Mouse (Mus musculus) intestine, embryonic 14.5 days (tissue): ENCODE data around the gene Hs1bp3. TPM values are rescaled to one million over a fixed set of nuclear protein-coding genes. Genes with fewer than 3 reads are reported as not detected.
A peak's percentile ranks its signal among the peaks of the same experiment; 100 is the strongest.

Source experiments
- ATAC-seq: fragments of 200-750 bp; cut with Nextera tagmentation; replicated peaks from 2 replicates; pipeline ENCODE4 v1.8.0; 2017; ENCODE audit warnings: low read depth, moderate number of reproducible peaks, moderate TSS enrichment, moderate library complexity; ENCODE audit not compliant: low FRiP score, low TSS enrichment
- DNase-seq: peaks from one replicate; pipeline ENCODE4 v3.0.0-alpha.2; 2018; ENCODE audit warnings: low spot score
- H3K27ac ChIP-seq: fragments of 300-500 bp; sonication (generic); 2 replicates; pipeline ENCODE4 v1.5.1; 2014; ENCODE audit warnings: low read depth, mild to moderate bottlenecking, control low read depth
- H3K27me3 ChIP-seq: fragments of 300-500 bp; sonication (generic); replicated peaks from 2 replicates; pipeline ENCODE4 v1.6.1; 2014; ENCODE audit warnings: low read length, control low read depth; ENCODE audit not compliant: control insufficient read depth, insufficient read depth
- H3K36me3 ChIP-seq: fragments of 300-500 bp; sonication (generic); 2 replicates; pipeline ENCODE4 v1.6.1; 2014; ENCODE audit warnings: low read length, control low read depth; ENCODE audit not compliant: control insufficient read depth, insufficient read depth
- H3K4me1 ChIP-seq: fragments of 300-500 bp; sonication (generic); replicated peaks from 2 replicates; pipeline ENCODE4 v1.6.1; 2014; ENCODE audit warnings: low read length, control low read depth, mixed read lengths; ENCODE audit not compliant: control insufficient read depth, insufficient read depth
- H3K4me2 ChIP-seq: fragments of 300-500 bp; sonication (generic); 2 replicates; pipeline ENCODE4 v1.6.1; 2014; ENCODE audit warnings: low read length
- H3K4me3 ChIP-seq: fragments of 300-500 bp; sonication (generic); 2 replicates; pipeline ENCODE4 v1.5.1; 2014; ENCODE audit warnings: low read depth, low read length, control low read depth, mixed read lengths
- H3K9ac ChIP-seq: fragments of 300-500 bp; sonication (generic); 2 replicates; pipeline ENCODE4 v1.6.1; 2014; ENCODE audit warnings: mild to moderate bottlenecking, low read length
- H3K9me3 ChIP-seq: fragments of 300-500 bp; sonication (generic); 2 replicates; pipeline ENCODE4 v1.6.1; 2016; ENCODE audit warnings: low read length, control low read depth; ENCODE audit not compliant: control insufficient read depth
- WGBS: fragments of 180-500 bp; shearing (Covaris S2); extraction: QIAGEN DNeasy Blood & Tissue Kit; methylation state at CpG from one replicate; pipeline ENCODE4 v1.1.7; 2014; 5-methylcytosine and 5-hydroxymethylcytosine counted together
- polyA plus RNA-seq: library from polyadenylated mRNA; unstranded; fragments of >200 nt; fragmentation: Nextera tagmentation; extraction: Ambion mirVana; gene quantifications from 2 replicates; pipeline ENCODE4 v1.2.1, GENCODE M21; 2014

Gene Hs1bp3
- polyA plus RNA-seq, 1 experiment from 2014 or later, result 15.4 TPM

DNA sequence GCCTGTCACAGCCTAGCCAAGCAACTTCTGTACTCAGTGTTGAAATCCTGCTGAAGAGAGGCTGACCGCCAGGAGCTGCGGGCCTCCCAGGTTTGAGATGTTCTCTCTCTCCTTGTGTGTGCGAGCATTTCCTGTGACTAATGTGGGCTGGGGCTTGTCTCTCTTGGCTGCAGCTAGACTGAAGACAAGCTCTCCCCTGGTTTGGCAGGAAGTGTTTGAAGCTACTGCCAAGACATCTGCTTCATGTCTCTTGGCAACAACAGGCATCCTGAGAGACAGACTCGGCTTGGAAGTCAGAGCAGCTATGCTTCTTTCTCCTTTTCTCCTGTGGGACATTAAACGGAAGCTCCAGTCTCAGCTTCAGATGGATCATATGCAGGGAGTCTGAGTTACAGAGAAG, 44.2 kb downstream of the Hs1bp3 start:
- Histone ChIP-seq H3K27me3 (no peaks in the 10 kb centered on the region), H3K9me3 (no peaks in the 10 kb centered on the region), H3K4me3 (no peak overlapping the region), H3K27ac (peak overlapping the region; percentile 81), H3K4me2 (no peak overlapping the region), H3K36me3 (no peaks in the 10 kb centered on the region), H3K9ac (no peak overlapping the region), H3K4me1 (peaks cover 17% of the 10 kb centered on the region)
- ATAC-seq (peak; percentile 88), DNase-seq (peak; percentile 76)
- 20% methylated on average over 5 of the region's 5 CpGs for WGBS

DNA sequence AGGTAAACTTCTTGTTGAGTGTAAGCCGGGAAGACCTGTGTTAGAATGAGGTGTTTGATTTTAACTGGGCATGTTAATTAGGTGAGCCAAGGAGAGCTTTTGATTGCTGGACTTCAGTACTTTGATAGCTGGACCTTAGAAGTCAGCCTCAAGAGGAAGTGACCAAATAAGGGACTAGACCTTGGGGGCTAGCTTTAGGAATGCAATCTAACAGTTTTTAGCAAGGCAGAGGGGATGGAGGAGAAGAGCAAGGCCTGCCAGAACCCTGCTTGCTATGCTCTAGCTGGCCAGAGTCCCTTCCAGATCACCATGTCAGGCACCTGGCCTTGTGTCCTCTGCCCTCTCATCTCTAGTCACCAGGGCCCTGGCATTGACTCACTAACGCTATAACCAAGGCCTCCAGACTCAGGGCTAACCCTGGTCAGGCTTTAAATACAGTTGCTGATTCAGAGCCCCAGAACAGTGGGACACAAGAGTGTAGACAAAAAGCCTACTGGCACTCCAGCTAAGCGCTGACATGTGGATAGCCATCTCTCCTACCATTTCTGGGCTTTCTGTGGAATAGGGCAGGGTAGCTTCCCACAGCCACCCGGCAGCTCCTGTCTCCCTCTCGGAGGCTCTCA, 45.2 kb downstream of the Hs1bp3 start:
- Histone ChIP-seq H3K27me3 (no peaks in the 10 kb centered on the region), H3K9ac (no peak overlapping the region; the same call in 1 of the 2 replicates), H3K4me2 (no peak overlapping the region), H3K4me3 (no peak overlapping the region), H3K36me3 (no peaks in the 10 kb centered on the region), H3K4me1 (peaks cover 17% of the 10 kb centered on the region), H3K27ac (peak overlapping the region; percentile 81), H3K9me3 (no peaks in the 10 kb centered on the region)
- no peak for ATAC-seq
- no peak for DNase-seq
- WGBS, result 80% methylated on average over 5 of the region's 5 CpGs

DNA sequence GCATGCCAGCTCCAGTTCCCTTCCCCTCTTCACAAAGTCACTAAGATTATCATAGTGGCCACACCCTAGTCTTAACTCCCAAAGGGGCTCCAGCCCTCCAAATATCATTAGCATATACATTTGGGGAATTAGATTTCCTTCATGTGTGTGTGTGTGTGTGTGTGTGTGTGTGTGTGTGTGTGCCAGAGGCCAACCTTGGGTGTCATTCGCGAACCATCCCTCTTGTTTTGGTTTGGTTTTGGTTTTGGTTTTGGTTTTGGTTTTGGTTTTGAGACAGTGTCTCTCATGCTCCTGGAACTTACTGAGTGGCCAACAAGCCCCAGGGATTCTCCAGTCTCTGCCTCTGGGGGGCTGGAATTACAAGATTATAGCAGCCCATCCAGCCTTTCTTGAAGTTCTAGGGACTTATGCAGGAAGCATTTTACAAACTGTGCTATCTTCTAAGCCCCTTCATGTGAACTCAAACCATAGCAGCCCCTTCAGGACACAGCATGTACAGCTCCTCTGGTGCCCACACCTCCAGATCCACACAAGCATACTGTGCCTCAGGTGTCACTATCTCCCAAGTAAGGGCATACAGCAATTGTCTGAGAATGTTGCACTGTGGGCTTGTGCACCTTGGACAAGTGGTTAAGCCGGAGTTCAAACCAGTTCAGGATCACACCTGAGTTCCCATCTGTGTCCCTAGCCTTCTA, 46.3 kb downstream of the Hs1bp3 start:
- Histone ChIP-seq H3K27ac (no peak overlapping the region), H3K27me3 (no peaks in the 10 kb centered on the region), H3K4me2 (no peak overlapping the region), H3K4me3 (no peak overlapping the region), H3K4me1 (peaks cover 17% of the 10 kb centered on the region), H3K36me3 (no peaks in the 10 kb centered on the region), H3K9me3 (no peaks in the 10 kb centered on the region), H3K9ac (no peak overlapping the region)
- ATAC-seq, result no peak
- 95% methylated on average over 3 of the region's 3 CpGs for WGBS
- DNase-seq, result no peak

DNA sequence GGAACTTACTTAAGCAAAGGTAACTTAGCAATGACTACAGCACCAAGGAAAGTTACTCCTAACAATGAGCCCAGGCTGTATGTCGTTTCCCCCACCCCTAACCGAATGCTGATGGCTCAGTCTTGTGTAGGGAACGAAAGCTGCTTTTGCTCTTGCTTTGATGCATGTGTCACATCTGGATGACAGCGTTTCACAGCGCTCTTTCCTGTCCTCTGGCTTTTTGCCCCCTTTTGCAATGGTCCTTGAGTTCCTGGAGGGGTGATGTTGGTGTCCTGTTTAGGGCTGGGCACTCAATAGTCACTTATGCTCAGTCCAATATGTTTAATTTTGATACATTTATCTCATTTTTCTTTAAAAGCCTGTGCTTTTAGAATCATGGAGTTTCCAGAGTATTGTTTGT, 48.6 kb downstream of the Hs1bp3 start:
- Histone ChIP-seq H3K9ac (no peak overlapping the region), H3K36me3 (no peaks in the 10 kb centered on the region), H3K4me3 (no peak overlapping the region), H3K27ac (no peak overlapping the region), H3K4me1 (peaks cover 17% of the 10 kb centered on the region), H3K9me3 (no peaks in the 10 kb centered on the region), H3K4me2 (no peak overlapping the region), H3K27me3 (no peaks in the 10 kb centered on the region)
- ATAC-seq (no peak), DNase-seq (no peak)
- WGBS, result 78% methylated on average over 5 of the region's 5 CpGs

DNA sequence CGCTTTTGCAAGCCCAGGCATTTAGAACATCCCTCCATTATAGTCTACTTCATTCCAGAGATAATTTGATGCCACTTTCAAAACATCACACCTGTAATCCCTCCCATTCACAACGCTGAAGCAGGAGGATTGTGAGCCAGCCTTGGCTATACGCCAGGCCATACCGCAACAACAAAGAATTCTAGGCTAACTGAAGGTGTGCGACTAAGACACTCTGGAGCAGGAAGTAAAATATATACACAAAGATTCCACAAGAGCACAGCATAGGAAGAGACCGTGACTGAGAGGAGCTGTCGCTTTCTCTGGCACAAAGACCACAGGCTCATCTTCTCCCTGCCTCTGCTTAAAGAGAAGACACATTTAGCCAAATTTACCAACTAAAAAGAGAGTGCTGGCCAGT, 49.2 kb downstream of the Hs1bp3 start:
- 51% methylated on average over 7 of the region's 7 CpGs for WGBS
- Histone ChIP-seq H3K4me2 (no peak overlapping the region), H3K9ac (no peak overlapping the region), H3K4me3 (no peak overlapping the region), H3K4me1 (peaks cover 13% of the 10 kb centered on the region), H3K27me3 (no peaks in the 10 kb centered on the region), H3K36me3 (no peaks in the 10 kb centered on the region), H3K9me3 (no peaks in the 10 kb centered on the region), H3K27ac (no peak overlapping the region)
- DNase-seq, result no peak
- ATAC-seq, result no peak

DNA sequence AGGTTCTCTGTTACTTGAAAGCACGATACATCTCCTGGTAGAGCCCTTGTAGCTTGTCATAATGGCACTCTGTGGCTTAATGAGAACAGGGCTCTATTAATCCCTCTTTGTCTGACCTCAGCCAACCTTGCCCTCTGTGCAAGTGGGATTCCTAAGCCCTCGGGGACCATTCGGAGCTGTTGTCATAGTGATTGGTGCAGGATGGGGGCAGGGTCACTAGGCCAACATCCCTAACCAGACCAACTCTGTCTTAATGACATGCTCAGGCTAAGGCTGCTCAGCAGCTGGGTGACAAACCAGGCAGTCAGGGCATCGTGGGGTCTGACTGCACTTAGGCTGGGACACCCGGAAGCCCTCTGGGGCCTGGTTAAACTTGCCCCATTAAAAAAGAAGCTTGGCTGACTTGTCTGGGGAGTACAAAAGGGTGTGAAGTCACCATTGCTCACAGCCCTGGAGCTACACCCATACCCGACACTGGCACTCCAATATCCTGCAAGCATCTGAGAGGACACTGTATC, 51.1 kb downstream of the Hs1bp3 start:
- no peaks in the 10 kb centered on the region for H3K27me3 ChIP-seq
- no peak overlapping the region for H3K27ac ChIP-seq
- H3K4me2 ChIP-seq, result no peak overlapping the region
- no peaks in the 10 kb centered on the region for H3K9me3 ChIP-seq
- H3K4me1 ChIP-seq, result no peaks in the 10 kb centered on the region
- DNase-seq (no peak), ATAC-seq (no peak; the same call in 1 of the 2 replicates)
- 51% methylated on average over 6 of the region's 6 CpGs for WGBS
- H3K36me3 ChIP-seq, result no peaks in the 10 kb centered on the region
- no peak overlapping the region for H3K9ac ChIP-seq
- H3K4me3 ChIP-seq, result no peak overlapping the region

DNA sequence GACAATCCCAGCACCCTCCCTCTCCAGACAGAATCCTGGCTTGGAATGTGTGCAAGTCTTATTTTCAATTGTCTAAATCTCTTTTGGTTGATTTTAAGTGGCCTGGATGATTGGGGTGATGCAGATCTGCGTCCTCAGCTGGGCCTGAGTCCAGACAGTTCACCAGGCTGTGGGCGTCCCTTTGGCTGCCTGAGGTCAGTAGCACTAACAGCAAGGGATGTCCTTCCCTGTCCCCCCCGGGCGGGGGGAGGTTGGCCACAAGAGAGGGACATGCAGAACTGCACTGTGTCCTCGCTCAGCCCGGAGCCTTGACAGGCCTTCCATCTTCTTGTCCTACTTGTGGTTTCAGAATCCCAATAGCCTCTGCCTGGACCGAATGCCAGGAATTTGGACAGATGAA, 52.1 kb downstream of the Hs1bp3 start:
- no peak overlapping the region for H3K9ac ChIP-seq
- H3K27me3 ChIP-seq, result no peaks in the 10 kb centered on the region
- H3K4me2 ChIP-seq, result no peak overlapping the region
- no peak overlapping the region for H3K4me3 ChIP-seq
- no peaks in the 10 kb centered on the region for H3K9me3 ChIP-seq
- no peaks in the 10 kb centered on the region for H3K36me3 ChIP-seq
- DNase-seq, result no peak
- H3K4me1 ChIP-seq, result no peaks in the 10 kb centered on the region
- no peak overlapping the region for H3K27ac ChIP-seq
- WGBS, result 68% methylated on average over 7 of the region's 7 CpGs
- no peak for ATAC-seq

DNA sequence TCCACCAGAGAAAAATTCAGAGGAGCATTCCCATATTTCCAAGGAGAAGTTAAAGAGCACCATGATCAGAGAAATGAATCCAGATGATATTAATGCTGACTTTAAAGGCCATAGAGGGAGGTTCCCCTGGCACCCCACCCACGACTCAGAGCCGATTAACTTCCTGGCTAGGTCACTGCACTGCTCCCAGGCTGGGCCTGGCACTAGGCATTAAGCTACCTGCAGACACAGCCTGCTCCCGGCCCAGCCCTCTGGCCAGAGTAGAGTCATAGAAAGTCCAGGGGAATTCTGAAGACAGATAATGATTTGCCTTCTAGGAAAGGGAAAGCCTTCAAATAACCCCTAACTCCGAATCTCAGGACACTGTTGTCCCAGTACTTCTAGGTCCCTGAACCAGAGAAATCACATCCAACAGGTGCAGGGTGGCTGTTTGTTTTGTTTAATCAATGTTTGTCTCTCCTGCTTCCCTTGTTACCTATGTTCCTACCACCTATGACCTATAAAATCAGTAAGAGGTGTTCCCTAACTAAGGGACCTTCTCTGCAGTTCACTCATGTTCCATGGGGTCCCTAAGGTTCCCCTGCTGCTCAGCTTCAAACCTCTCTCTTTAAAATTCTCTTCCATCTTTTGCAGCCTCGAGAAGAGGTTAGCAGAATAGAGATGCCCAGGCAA, 52.8 kb downstream of the Hs1bp3 start:
- no peaks in the 10 kb centered on the region for H3K36me3 ChIP-seq

More for the DNA sequence above, 52.8 kb downstream of the Hs1bp3 start:
- WGBS, result 76% methylated on average over 5 of the region's 5 CpGs
- Histone ChIP-seq H3K9me3 (no peaks in the 10 kb centered on the region), H3K27me3 (no peaks in the 10 kb centered on the region), H3K4me2 (no peak overlapping the region), H3K9ac (no peak overlapping the region), H3K4me1 (no peaks in the 10 kb centered on the region), H3K27ac (no peak overlapping the region), H3K4me3 (no peak overlapping the region)
- DNase-seq, result no peak
- no peak for ATAC-seq
